Mouse (Mus musculus) neural tube, embryonic 11.5 days (tissue): ENCODE measurements around the gene Sorl1. TPM values are rescaled to one million over a fixed set of nuclear protein-coding genes. Genes with fewer than 3 reads are reported as not detected.

ENCODE experiments used
- ATAC-seq: fragments of 200-750 bp; cut with Nextera tagmentation; 2 replicates; pipeline ENCODE4 v1.8.0; 2017; ENCODE audit warnings: moderate number of reproducible peaks, mild to moderate bottlenecking, moderate TSS enrichment, moderate library complexity; ENCODE audit not compliant: insufficient read depth, low FRiP score, low TSS enrichment
- DNase-seq: peaks from one replicate; pipeline ENCODE4 v3.0.0-alpha.2; 2015; ENCODE audit warnings: low spot score
- H3K27ac ChIP-seq: fragments of 300-500 bp; sonication (generic); 2 replicates; pipeline ENCODE4 v1.5.1; 2014; ENCODE audit warnings: low read depth, mild to moderate bottlenecking, low read length
- H3K27me3 ChIP-seq: fragments of 300-500 bp; sonication (generic); 2 replicates; pipeline ENCODE4 v1.6.1; 2014; ENCODE audit warnings: mild to moderate bottlenecking, low read length, mixed read lengths; ENCODE audit not compliant: control insufficient read depth, insufficient read depth
- H3K36me3 ChIP-seq: fragments of 300-500 bp; sonication (generic); 2 replicates; pipeline ENCODE4 v1.6.1; 2014; ENCODE audit warnings: mild to moderate bottlenecking, low read length, moderate library complexity, mixed read lengths; ENCODE audit not compliant: control insufficient read depth, insufficient read depth
- H3K4me1 ChIP-seq: fragments of 300-500 bp; sonication (generic); 2 replicates; pipeline ENCODE4 v1.6.1; 2014; ENCODE audit warnings: low read length, mixed read lengths; ENCODE audit not compliant: control insufficient read depth, insufficient read depth
- H3K4me2 ChIP-seq: fragments of 300-500 bp; sonication (generic); 2 replicates; pipeline ENCODE4 v1.6.1; 2014; ENCODE audit warnings: low read depth, mild to moderate bottlenecking, moderate library complexity
- H3K4me3 ChIP-seq: fragments of 300-500 bp; sonication (generic); 2 replicates; pipeline ENCODE4 v1.5.1; 2014; ENCODE audit warnings: low read depth, low read length
- H3K9ac ChIP-seq: fragments of 300-500 bp; sonication (generic); 2 replicates; pipeline ENCODE4 v1.6.1; 2014; ENCODE audit warnings: mild to moderate bottlenecking, low read length
- H3K9me3 ChIP-seq: fragments of 300-500 bp; sonication (generic); 2 replicates; pipeline ENCODE4 v1.6.1; 2016; ENCODE audit warnings: low read length; ENCODE audit not compliant: control insufficient read depth
- WGBS: fragments of 180-500 bp; shearing (Covaris S2); extraction: QIAGEN DNeasy Blood & Tissue Kit; methylation state at CpG from one replicate; pipeline ENCODE4 v1.1.7; 2014; 5-methylcytosine and 5-hydroxymethylcytosine counted together
- polyA plus RNA-seq: library from polyadenylated mRNA; unstranded; fragments of >200 nt; fragmentation: Nextera tagmentation; extraction: Ambion mirVana; gene quantifications from 2 replicates; pipeline ENCODE4 v1.2.1, GENCODE M21; 2014

Sorl1 gene
- polyA plus RNA-seq, 1 experiment from 2014 or later: 11.6 TPM

- 66% methylated on average over 19 of the region's 19 CpGs for WGBS
- no peak for ATAC-seq
- no peak for DNase-seq
Observed at GRCm38 (mm10) chr9:42033291-42034115, 90.6 kb downstream of the Sorl1 start.

GRCm38 (mm10) chr9:42032419-42032818, 91.7 kb downstream of the Sorl1 start:
- WGBS: 84% methylated on average over 9 of the region's 9 CpGs
- Histone ChIP-seq H3K27ac (no peak overlapping the region), H3K4me3 (no peak overlapping the region), H3K4me1 (no peaks in the 10 kb centered on the region), H3K36me3 (no peaks in the 10 kb centered on the region; the same call in 1 of the 2 replicates), H3K27me3 (no peaks in the 10 kb centered on the region), H3K4me2 (no peak overlapping the region), H3K9me3 (no peaks in the 10 kb centered on the region), H3K9ac (no peak overlapping the region)
- no peak for ATAC-seq
- DNase-seq: no peak

More at GRCm38 (mm10) chr9:42033291-42034115, 90.6 kb downstream of the Sorl1 start:
- no peaks in the 10 kb centered on the region for H3K9me3 ChIP-seq
- no peak overlapping the region for H3K27ac ChIP-seq
- H3K36me3 ChIP-seq: no peaks in the 10 kb centered on the region; the same call in 1 of the 2 replicates
- H3K9ac ChIP-seq: no peak overlapping the region
- no peak overlapping the region for H3K4me3 ChIP-seq
- no peaks in the 10 kb centered on the region for H3K4me1 ChIP-seq
- H3K4me2 ChIP-seq: no peak overlapping the region
- no peaks in the 10 kb centered on the region for H3K27me3 ChIP-seq

- Histone ChIP-seq H3K9ac (no peak overlapping the region), H3K4me3 (no peak overlapping the region), H3K27ac (no peak overlapping the region), H3K9me3 (no peaks in the 10 kb centered on the region), H3K4me1 (no peaks in the 10 kb centered on the region), H3K27me3 (no peaks in the 10 kb centered on the region), H3K4me2 (no peak overlapping the region), H3K36me3 (no peaks in the 10 kb centered on the region)
- DNase-seq (no peak), ATAC-seq (no peak)
- WGBS: 84% methylated on average over 4 of the region's 4 CpGs
Observed at GRCm38 (mm10) chr9:42028807-42029206, 95.3 kb downstream of the Sorl1 start.

- WGBS: 70% methylated on average over 9 of the region's 9 CpGs
Observed at GRCm38 (mm10) chr9:42024257-42024656, 99.8 kb downstream of the Sorl1 start.

GRCm38 (mm10) chr9:42023383-42023782, 100.7 kb downstream of the Sorl1 start:
- H3K36me3 ChIP-seq: no peaks in the 10 kb centered on the region
- 34% methylated on average over 3 of the region's 3 CpGs for WGBS
- no peaks in the 10 kb centered on the region for H3K27me3 ChIP-seq
- ATAC-seq (no peak), DNase-seq (no peak)
- no peak overlapping the region for H3K27ac ChIP-seq
- no peak overlapping the region for H3K4me3 ChIP-seq
- H3K4me1 ChIP-seq: peaks cover 10% of the 10 kb centered on the region; the same call in 1 of the 2 replicates
- no peaks in the 10 kb centered on the region for H3K9me3 ChIP-seq
- no peak overlapping the region for H3K9ac ChIP-seq
- no peak overlapping the region for H3K4me2 ChIP-seq

More at GRCm38 (mm10) chr9:42024257-42024656, 99.8 kb downstream of the Sorl1 start:
- ATAC-seq (no peak), DNase-seq (no peak)
- Histone ChIP-seq H3K4me3 (no peak overlapping the region), H3K4me1 (0 out of 2 replicates have a peak, but pooled peaks cover 5% of the 10 kb centered on the region), H3K4me2 (no peak overlapping the region), H3K36me3 (no peaks in the 10 kb centered on the region), H3K9me3 (no peaks in the 10 kb centered on the region), H3K9ac (no peak overlapping the region), H3K27ac (peak overlapping the region; percentile 39; the same call in 1 of the 2 replicates), H3K27me3 (no peaks in the 10 kb centered on the region)

- H3K4me1 ChIP-seq: peaks cover 11% of the 10 kb centered on the region; the same call in 1 of the 2 replicates
- H3K9ac ChIP-seq: no peak overlapping the region
- 90% methylated on average over 12 of the region's 12 CpGs for WGBS
- no peaks in the 10 kb centered on the region for H3K36me3 ChIP-seq
- no peaks in the 10 kb centered on the region for H3K9me3 ChIP-seq
- DNase-seq: no peak
- ATAC-seq: no peak
- no peaks in the 10 kb centered on the region for H3K27me3 ChIP-seq
- no peak overlapping the region for H3K4me2 ChIP-seq
- no peak overlapping the region for H3K4me3 ChIP-seq
- no peak overlapping the region for H3K27ac ChIP-seq
Observed at GRCm38 (mm10) chr9:42022318-42022717, 101.8 kb downstream of the Sorl1 start.

GRCm38 (mm10) chr9:42019308-42020031, 104.6 kb downstream of the Sorl1 start:
- peaks cover 11% of the 10 kb centered on the region; the same call in 1 of the 2 replicates for H3K4me1 ChIP-seq
- peak; percentile 22 for DNase-seq
- 36% methylated on average over 7 of the region's 7 CpGs for WGBS
- H3K4me3 ChIP-seq: no peak overlapping the region
- H3K36me3 ChIP-seq: no peaks in the 10 kb centered on the region
- no peak overlapping the region for H3K4me2 ChIP-seq
- no peak for ATAC-seq
- H3K9me3 ChIP-seq: no peaks in the 10 kb centered on the region
- H3K27me3 ChIP-seq: no peaks in the 10 kb centered on the region
- no peak overlapping the region for H3K9ac ChIP-seq
- H3K27ac ChIP-seq: no peak overlapping the region

GRCm38 (mm10) chr9:42008501-42008900, 115.6 kb downstream of the Sorl1 start:
- WGBS: 93% methylated on average over 5 of the region's 5 CpGs
- ATAC-seq (no peak), DNase-seq (no peak)
- H3K27me3 ChIP-seq: no peaks in the 10 kb centered on the region
- no peaks in the 10 kb centered on the region for H3K9me3 ChIP-seq
- H3K27ac ChIP-seq: no peak overlapping the region
- no peaks in the 10 kb centered on the region for H3K4me1 ChIP-seq
- no peak overlapping the region for H3K4me2 ChIP-seq
- no peaks in the 10 kb centered on the region for H3K36me3 ChIP-seq
- no peak overlapping the region for H3K4me3 ChIP-seq
- no peak overlapping the region for H3K9ac ChIP-seq
